Mouse (Mus musculus): ENCODE results near the gene Gm21149. TPM values are rescaled to one million over a fixed set of nuclear protein-coding genes. Genes with fewer than 3 reads are reported as not detected.
"Not testable (repeated sequence)": the region's sequence is repeated elsewhere in the genome, so short reads cannot be mapped to it uniquely, and the experiment has no call there.

The Gm21149 gene
- polyA plus RNA-seq, 1 experiment from 2014 or later, result not detected

DNA sequence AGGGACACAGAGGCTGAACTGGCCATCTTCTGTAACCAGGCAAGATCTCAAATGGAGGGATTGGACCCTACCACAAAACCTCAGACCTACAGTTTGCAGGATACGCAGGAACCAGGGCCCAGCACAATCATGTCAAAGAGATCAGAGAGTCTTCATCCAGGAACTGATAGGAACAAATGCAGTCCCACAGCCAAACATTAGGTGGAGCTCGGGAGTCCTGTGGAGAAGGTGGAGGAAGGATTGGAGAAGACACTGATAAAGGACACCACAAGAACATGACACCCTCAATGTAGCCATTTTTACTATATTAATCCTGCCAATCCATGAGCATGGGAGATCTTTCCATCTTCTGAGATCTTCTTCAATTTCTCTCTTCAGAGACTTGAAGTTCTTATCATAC, 12.8 kb downstream of the Gm21149 start:
- H3K4me3 ChIP-seq (ENCODE audit: low read depth, low read length); H3K4me2 ChIP-seq (ENCODE audit: low read depth, low read length); H3K4me1 ChIP-seq (ENCODE audit: insufficient read depth); H3K9me3 ChIP-seq (ENCODE audit: low read length); DNase-seq; H3K27ac ChIP-seq (ENCODE audit: low read depth); ATAC-seq; H3K9ac ChIP-seq (replicated peaks); H3K36me3 ChIP-seq (replicated peaks; ENCODE audit: insufficient read depth, low read length); H3K27me3 ChIP-seq (ENCODE audit: insufficient read depth, low read length): not testable (repeated sequence)
- 22% methylated on average over 1 of the region's 2 CpGs for WGBS (ENCODE audit: insufficient replicate concordance)
- TF ChIP-seq CTCF (IDR thresholded peaks at IDR 0.05; ENCODE audit: low read depth), result 0 out of 2 replicates have a peak, but pooled peaks have one; percentile 7

DNA sequence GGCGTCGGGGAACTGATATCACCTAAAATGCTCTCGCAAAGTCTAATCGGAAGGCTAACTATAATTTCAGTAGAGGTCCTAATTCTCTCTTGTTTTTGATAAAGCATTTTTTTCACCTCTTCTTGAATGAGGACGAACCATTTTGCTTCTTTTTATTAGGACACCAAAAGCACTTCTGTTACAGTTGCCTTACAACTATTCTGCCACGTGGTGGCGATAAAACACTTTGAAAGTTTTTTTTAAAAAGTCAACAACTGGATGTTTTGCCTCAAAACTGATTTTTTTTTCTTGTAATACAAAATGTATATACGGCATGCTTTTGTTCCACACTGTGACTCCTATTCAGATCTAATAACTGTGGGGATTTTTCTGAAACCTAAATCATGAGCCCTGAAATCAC, 14.7 kb downstream of the Gm21149 start:
- not testable (repeated sequence) for ATAC-seq; DNase-seq; H3K4me2 ChIP-seq (ENCODE audit: low read depth, low read length); H3K27me3 ChIP-seq (ENCODE audit: insufficient read depth, low read length); H3K36me3 ChIP-seq (replicated peaks; ENCODE audit: insufficient read depth, low read length); H3K27ac ChIP-seq (ENCODE audit: low read depth); H3K4me1 ChIP-seq (ENCODE audit: insufficient read depth); H3K9ac ChIP-seq (replicated peaks); H3K4me3 ChIP-seq (ENCODE audit: low read depth, low read length); H3K9me3 ChIP-seq (ENCODE audit: low read length)
- 55% methylated on average over 8 of the region's 8 CpGs for WGBS (ENCODE audit: insufficient replicate concordance)
- TF ChIP-seq CTCF (IDR thresholded peaks at IDR 0.05; ENCODE audit: low read depth), result peak; percentile 26

DNA sequence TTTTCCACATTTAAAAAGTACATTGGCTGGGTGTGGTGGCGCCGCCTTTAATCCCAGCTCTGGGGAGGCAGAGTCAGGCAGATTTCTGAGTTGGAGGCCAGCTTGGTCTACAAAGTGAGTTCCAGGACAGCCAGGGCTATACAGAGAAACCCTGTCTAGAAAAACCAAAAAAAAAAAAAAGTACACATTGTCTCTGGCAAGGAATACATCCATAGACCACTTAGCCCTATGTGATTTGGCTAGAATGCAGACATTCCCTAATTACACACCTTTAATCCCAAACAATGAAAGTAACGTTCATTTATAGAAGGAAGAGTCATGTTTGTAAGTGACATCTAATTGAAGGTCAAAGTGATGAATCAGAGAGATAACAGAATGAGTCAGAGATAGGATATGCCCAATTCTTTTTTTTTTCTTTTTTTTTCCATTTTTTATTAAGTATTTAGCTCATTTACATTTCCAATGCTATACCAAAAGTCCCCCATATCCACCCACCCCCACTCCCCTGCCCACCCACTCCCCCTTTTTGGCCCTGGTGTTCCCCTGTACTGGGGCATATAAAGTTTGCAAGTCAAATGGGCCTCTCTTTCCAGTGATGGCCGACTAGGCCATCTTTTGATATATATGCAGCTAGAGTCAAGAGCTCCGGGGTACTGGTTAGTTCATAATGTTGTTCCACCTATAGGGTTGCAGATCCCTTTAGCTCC, 18.3 kb downstream of the Gm21149 start:
- not testable (repeated sequence) for H3K9me3 ChIP-seq (ENCODE audit: low read length); H3K27me3 ChIP-seq (ENCODE audit: insufficient read depth, low read length); H3K4me2 ChIP-seq (ENCODE audit: low read depth, low read length); H3K36me3 ChIP-seq (replicated peaks; ENCODE audit: insufficient read depth, low read length); H3K4me3 ChIP-seq (ENCODE audit: low read depth, low read length); H3K9ac ChIP-seq (replicated peaks); H3K4me1 ChIP-seq (ENCODE audit: insufficient read depth); ATAC-seq; H3K27ac ChIP-seq (ENCODE audit: low read depth); DNase-seq
- 69% methylated on average over 3 of the region's 5 CpGs for WGBS (ENCODE audit: insufficient replicate concordance)

Other genes with a start within 250 kb of the Gm21149 start
- not detected in 2 replicates for gene Gm21190, start 52.7 kb upstream of the Gm21149 start, polyA plus RNA-seq (2015; fragmentation: Nextera tagmentation; extraction: Ambion mirVana)
- gene Gm21083, start 100.8 kb upstream of the Gm21149 start, polyA plus RNA-seq (2015; fragmentation: Nextera tagmentation; extraction: Ambion mirVana), result not detected in 2 replicates
- not detected in 2 replicates for gene Speer4d, start 142.5 kb upstream of the Gm21149 start, polyA plus RNA-seq (2015; fragmentation: Nextera tagmentation; extraction: Ambion mirVana)
- gene 4930572O03Rik, start 180.5 kb upstream of the Gm21149 start, polyA plus RNA-seq (2015; fragmentation: Nextera tagmentation; extraction: Ambion mirVana), result not detected in 2 replicates
- gene Speer4c, start 237.7 kb upstream of the Gm21149 start, polyA plus RNA-seq (2015; fragmentation: Nextera tagmentation; extraction: Ambion mirVana), result not detected in 2 replicates